Mouse (Mus musculus) left cerebral cortex, postnatal 10 days (tissue): ENCODE results near the gene Efcab11. TPM values are rescaled to one million over a fixed set of nuclear protein-coding genes. Genes with fewer than 3 reads are reported as not detected.

Experiments
- DNase-seq, 2 experiments: peaks; one replicate each; pipeline ENCODE4 v3.0.0; 2021 to 2022; ENCODE audit warnings: low spot score in 2 of 2, mixed read lengths in 1 of 2; ENCODE audit errors: extremely low spot score in 1 of 2
- intact Hi-C: fragments of 180-260 bp; cut with DNase I; formaldehyde crosslinking; loops from one replicate; pipeline ENCODE4 v1.15.1; 2025
- total RNA-seq, 2 experiments: library from RNA; stranded (reverse); gene quantifications; 2 replicates each; pipeline ENCODE4 v1.2.3; 2021

Efcab11 gene
- total RNA-seq, 2 experiments from 2014 or later = 0.49 to 0.73 TPM

DNA sequence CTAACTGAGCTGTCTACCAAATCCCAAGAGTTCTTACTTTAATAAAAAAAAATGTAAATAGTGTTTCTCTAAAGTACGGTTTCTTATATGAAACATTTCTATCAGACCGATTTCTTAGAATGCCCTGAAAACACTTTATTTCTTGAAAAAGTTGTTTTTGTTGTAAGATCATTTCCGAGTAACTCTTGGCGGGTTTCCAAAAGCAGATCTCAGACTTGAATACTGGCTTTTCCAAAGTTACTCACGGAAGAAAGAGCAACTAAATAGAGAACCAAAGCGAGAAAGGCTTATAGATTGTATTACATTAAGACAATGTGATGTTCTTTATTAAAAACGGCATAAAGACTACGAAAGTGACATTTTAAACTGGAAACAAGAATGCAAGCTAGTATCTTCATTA lies 160.4 kb downstream of the Efcab11 start:
- DNase-seq = no peak
- intact Hi-C loops = no loop called here

GRCm38 (mm10) chr12:99721318-99721717 lies 162.9 kb downstream of the Efcab11 start:
- peak in 1 of 2 experiments; percentile 31 for DNase-seq
- intact Hi-C loops = no loop called here

- intact Hi-C loops = no loop called here
- DNase-seq = no peak
Measured at GRCm38 (mm10) chr12:99719777-99720176, 164.5 kb downstream of the Efcab11 start.

DNA sequence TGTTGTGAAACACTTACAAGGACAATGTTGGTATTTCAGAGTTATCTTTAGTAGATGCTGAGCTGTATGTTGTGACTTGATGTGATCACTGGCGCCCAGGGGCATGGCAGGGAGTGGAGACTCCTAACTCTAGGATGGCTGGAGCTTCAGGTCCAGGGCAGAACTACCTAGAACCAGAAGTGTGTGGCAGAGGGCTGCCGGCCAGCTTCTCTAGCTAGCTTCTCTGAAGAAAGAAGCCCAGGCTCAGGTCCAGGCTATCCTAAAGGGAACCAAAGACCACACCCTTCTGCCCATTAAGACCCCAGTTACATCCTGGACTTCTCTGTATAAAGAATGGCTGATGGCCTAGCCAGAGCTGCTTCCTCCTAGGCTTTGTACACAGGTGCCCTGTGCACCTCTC lies 166.1 kb downstream of the Efcab11 start:
- no peak for DNase-seq
- intact Hi-C loops = no loop called here

- DNase-seq = peak; percentile 55 to 60
- intact Hi-C loops = no loop called here
Measured at GRCm38 (mm10) chr12:99716038-99716610, 168.1 kb downstream of the Efcab11 start.

GRCm38 (mm10) chr12:99715129-99716037 lies 168.9 kb downstream of the Efcab11 start:
- no peak for DNase-seq
- intact Hi-C loops = no loop called here

DNA sequence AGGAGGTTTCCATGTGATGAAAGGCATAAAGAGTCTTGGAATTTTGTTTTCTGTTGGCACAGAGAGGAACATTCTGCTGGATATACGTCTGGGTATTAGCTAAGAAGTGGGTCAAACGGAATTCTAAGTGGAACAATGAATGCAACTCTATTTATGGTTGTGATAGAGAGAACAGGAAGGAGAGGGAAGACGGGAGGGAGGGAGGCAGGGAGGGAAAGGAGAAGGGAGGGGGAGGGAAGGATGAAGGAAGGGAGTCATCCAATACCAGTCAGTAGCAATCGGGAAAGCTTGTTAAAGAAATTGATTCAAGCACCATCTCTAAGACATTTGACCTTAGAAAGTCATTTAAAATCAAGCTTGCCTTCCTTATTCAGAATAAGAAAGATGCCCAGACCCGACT lies 172.0 kb downstream of the Efcab11 start:
- intact Hi-C loops = no loop called here

GRCm38 (mm10) chr12:99702248-99702647 lies 182.0 kb downstream of the Efcab11 start:
- intact Hi-C loops = no loop called here
- no peak for DNase-seq

More for the DNA sequence above, 172.0 kb downstream of the Efcab11 start:
- DNase-seq = no peak

- intact Hi-C loops = no loop called here
- no peak for DNase-seq
Measured at GRCm38 (mm10) chr12:99700380-99700779, 183.9 kb downstream of the Efcab11 start.

DNA sequence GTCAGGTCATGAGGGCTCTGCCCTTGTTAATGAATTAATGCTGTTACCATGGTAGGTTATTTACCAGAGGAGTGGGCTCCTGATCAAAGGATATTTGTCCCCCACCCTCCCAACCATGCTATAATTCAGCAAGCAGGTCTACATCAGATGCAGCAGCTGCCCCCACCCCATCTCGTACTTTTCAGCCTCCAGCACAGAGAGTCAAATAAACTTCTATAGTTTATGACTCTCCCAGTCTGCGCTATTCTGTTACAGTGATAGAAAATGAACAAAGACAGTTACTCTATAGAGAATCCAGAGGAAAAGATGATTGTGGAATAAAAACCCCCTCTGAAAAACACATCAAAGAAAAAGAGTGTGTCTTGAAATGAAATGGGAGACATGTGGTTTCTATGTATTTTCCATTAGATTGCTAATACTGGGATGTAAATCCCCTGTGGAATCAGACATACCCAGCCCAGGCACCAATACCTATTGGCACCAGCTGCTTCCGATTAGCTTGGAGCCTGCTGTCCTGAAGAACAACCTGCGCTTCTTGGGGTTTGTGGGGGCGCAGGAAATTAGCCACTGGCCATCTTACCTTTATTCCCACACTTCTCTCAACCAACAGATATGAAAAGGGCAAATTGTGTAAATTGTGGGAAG lies 184.7 kb downstream of the Efcab11 start:
- no peak for DNase-seq
- intact Hi-C loops = no loop called here

DNA sequence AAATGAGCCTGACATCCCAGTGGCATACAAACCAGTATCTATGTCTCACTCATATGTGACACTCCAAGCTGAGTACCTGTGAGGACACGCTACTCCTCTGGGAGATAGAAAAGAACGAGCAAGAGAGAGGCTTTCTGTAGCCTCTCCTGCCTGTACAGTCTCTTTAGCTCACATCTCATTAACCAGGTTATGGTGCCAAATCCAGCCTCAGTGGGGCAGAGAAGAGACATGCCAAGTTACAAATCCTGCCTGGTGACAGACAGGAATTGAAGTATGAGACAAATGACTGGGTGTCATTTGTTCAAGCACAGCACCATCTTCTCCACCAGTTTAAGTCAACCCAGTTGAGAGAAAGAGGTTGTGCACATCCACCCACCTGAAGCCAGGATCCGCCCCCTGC lies 190.2 kb downstream of the Efcab11 start:
- no peak for DNase-seq
- intact Hi-C loops = no loop called here

- intact Hi-C loops = no loop called here
- DNase-seq = no peak
Measured at GRCm38 (mm10) chr12:99686418-99686992, 197.7 kb downstream of the Efcab11 start.

- no peak for DNase-seq
- intact Hi-C loops = no loop called here
Measured at GRCm38 (mm10) chr12:99685451-99686100, 198.7 kb downstream of the Efcab11 start.

DNA sequence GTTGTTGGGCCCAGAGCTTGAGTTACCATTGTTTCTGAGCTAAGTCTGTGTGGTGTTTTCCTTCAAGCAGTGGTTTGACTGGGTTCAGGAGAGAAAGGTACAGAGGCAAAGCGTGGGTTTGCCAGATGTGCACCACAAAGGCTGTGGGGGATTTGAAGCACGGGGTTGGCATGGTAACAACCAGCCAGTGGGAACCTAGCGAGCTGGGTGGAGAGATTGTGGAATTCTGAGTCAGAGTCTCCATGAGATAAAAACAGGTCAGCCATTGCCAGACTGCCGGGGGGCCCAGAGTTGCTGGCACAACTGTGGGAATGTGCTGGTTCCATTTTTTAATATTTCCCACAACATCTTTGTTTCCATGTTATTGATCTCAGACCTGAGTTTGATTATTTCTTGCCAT lies 202.6 kb downstream of the Efcab11 start:
- DNase-seq = no peak
- intact Hi-C loops = no loop called here

- DNase-seq = peak in 1 of 2 experiments; percentile 22
- intact Hi-C loops = no loop called here
Measured at GRCm38 (mm10) chr12:99671866-99672191, 212.4 kb downstream of the Efcab11 start.

DNA sequence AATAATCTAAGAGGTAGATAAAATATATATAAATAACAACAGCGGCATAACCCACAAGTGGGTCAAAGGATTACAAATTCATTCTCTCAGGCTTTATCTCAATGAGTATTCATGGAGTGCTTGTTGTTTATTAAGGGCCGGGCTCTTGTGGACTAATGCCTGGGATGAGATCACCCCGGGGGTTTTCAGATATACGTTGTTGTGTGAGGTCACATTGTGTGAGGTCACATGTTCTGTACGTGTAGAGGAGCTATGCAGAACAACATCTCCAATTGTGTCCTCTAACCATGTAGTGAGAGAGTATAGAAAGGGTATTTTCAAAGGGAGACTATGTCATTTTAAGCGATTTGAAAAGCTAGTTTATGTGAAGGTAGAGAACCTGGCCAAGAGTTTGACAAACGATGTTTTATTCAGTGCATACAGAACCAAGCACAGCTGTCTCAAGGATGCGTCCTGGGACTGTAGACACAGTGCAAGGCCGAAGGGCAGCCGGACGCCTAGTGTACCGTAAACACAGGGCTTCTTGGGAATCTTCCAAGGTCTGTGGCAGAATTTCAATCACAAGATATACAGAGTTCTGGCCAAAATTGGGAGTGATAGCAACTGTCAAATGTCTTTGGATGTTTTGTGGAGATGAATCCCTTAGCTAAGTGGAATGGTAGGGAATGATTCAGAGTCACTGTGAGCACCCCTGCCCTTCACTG lies 212.9 kb downstream of the Efcab11 start:
- DNase-seq = peak; percentile 11 to 34
- intact Hi-C loops = no loop called here

DNA sequence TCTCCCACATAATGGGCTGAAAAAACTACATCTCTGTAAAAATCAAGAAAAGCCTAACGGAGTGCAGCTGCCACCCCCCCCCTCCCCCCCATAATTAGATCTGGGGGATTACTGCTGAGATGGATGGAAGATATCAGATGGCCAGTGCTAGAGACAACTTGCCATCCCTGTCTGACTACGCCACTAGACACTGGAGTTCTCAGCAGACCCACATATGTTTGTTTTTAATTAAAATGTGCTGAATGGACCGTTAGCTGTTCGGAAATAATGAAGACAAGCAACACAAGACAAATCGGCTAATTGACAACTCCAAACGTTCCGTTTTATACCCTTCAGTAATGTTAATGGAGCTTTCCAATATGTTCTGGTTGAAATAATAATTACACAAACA lies 213.5 kb downstream of the Efcab11 start:
- no peak for DNase-seq
- intact Hi-C loops = no loop called here

DNA sequence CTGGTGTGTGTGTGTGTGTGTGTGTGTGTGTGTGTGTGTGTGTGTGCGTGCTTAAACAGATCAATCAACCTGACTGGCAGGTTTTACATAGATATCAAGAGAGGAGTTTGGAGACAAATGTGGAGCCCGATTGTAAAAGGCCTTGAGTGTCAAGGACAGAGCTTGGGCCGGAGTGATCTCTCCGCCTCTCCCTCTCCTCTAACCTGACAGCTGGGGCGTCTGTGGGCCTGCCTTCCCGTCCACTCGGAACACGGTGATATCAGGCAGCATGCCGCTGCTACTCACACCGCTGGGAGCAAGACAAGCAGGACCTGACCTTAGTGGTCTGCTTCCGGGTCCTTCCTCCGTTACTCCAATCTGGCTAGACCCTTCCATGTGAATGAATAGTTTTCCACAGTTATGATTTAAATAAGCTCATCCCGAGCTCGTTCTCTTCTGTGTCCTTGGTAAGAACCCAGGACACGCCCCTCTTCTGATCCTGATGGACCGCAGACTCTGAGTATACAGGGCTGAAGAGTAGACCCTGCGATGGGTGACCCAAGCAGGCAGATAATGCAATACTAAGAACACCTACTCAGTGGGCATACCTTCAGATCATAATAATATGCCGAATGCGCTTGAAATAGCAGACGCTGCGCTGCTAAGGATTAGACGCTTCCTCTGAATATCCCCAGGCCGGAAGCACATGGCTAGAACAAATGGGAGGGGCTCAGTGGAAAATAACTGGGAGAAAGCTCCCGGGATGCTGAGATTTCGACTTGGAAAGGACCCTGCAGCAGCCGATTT lies 214.1 kb downstream of the Efcab11 start:
- intact Hi-C loops = no loop called here
- no peak for DNase-seq
